Mouse (Mus musculus): ENCODE measurements around the gene Ptbp3. TPM values are rescaled to one million over a fixed set of nuclear protein-coding genes. Genes with fewer than 3 reads are reported as not detected.
"Not testable (repeated sequence)": the region's sequence is repeated elsewhere in the genome, so short reads cannot be mapped to it uniquely, and the experiment has no call there.

The Ptbp3 gene
- total RNA-seq, 4 experiments from 2014 or later = 26.8 to 33.7 (median 29.1) TPM

DNA sequence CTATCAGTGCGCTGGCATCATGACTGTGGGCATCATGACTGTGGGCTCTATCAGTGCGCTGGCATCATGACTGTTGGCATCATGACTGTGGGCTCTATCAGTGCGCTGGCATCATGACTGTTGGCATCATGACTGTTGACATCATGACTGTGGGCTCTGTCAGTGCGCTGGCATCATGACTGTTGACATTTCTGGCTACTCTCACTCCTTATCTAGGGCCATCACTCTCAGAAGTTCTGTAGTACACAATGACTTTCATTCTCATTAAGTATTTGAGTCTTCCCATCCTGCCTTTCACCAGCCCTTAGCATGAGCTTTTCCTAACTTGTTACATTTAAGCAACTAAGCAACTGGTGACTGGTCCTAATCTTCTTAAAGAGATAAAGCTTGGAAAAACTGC, 8.2 kb upstream of the Ptbp3 start:
- not testable (repeated sequence) for DNase-seq (ENCODE audit: low spot score in 2 of 2)

- no peak for DNase-seq (ENCODE audit: low spot score in 2 of 2)
These were observed 6.0 kb upstream of the Ptbp3 start for GRCm38 (mm10) chr4:59555177-59555576.

DNA sequence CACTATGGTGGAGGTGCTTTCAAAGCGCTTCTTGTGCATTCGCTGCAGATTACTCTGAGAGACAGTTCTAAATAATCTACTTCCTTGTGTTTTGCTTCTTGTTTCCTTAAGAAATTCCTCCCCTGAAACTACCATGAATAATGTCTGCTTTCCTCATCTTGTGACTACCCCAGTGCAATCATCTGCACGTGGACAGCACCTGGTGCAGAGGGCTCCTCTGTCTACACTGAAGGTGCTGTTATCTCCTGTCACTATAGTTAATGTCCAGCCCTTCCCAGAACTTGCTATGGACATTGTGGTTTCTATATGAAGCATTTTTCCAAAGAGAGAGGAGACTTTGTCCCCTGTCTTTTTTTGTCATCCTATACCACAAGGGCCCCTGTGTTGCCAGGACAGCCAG, 4.4 kb upstream of the Ptbp3 start:
- no peak for DNase-seq (ENCODE audit: low spot score in 2 of 2)

- no peak for DNase-seq (ENCODE audit: low spot score in 2 of 2)
These were observed 3.7 kb upstream of the Ptbp3 start for GRCm38 (mm10) chr4:59552835-59553234.

- no peak for DNase-seq (ENCODE audit: low spot score in 2 of 2)
These were observed 2.7 kb upstream of the Ptbp3 start for GRCm38 (mm10) chr4:59551901-59552300.

GRCm38 (mm10) chr4:59549977-59550560, 905 bp upstream of the Ptbp3 start:
- DNase-seq (ENCODE audit: low spot score in 2 of 2) = no peak

GRCm38 (mm10) chr4:59548560-59549174, 497 bp downstream of the Ptbp3 start:
- peak; percentile 30 to 50 for DNase-seq (ENCODE audit: low spot score in 2 of 2)

DNA sequence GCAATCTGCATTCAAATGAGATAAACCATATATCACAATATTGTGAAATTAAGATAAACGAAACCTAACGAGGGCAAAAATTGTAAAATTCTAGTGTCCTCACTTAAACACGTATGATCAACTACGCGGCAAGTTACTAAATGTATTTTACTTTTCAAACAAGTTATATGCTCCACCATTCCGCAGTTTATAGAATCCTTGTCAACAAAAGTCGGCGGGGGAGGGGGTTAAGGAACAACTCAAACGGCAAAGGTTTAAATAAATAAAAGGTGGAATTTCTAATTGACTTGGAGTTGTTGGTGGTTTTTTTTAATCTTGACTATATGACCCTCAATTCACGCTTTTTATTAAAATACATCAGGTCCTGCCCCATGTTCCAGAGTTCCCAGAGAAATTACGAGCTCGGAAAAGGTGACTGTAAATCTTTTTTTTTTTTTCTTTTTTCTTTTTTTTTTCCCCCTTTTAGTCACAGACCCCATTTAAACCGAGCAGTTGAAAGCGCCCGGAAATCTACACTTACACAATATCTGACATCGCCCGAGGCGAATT, 1.1 kb downstream of the Ptbp3 start:
- no peak for DNase-seq (ENCODE audit: low spot score in 2 of 2)

- DNase-seq (ENCODE audit: low spot score in 2 of 2) = no peak
These were observed 1.9 kb downstream of the Ptbp3 start for GRCm38 (mm10) chr4:59547136-59547889.

- no peak for DNase-seq (ENCODE audit: low spot score in 2 of 2)
These were observed 2.7 kb downstream of the Ptbp3 start for GRCm38 (mm10) chr4:59546285-59547071.

DNA sequence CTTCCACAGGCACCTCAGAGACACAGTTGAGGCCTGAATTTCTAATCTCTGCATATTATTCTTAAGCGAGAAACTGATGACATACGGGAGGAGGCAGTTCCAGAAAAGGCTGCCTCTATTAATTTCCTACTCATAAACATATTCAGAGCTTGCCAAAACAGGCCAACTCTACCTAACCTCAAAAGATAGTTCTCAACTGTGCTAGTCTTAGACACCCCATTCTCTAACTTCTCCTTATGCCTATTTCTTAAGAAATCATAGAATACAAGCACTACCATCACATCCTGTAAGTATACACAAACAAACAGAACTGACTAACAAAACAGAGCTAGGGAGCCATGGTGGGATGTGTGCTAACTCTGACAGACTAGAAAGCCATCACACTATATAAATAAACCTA, 4.5 kb downstream of the Ptbp3 start:
- DNase-seq (ENCODE audit: low spot score in 2 of 2) = no peak

- DNase-seq (ENCODE audit: low spot score in 2 of 2) = no peak
These were observed 6.2 kb downstream of the Ptbp3 start for GRCm38 (mm10) chr4:59543006-59543405.

DNA sequence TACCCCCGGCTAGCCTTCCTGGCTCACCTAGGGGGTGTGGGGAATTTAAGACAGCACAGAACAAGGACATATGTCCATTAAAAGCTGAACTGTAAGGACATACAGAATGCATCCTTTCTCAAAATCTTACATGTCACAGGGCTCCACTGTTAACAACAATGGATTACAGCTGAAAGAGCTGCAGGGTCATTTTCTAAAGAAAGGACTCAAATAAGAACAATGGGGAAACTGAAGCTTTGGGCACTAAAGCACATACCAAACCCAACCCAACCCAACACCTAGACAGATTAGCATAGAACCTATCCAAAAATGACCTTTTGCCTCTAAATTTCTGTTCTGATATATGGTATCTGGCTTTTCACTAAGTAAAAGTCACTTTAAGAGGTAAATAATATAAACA, 12.9 kb downstream of the Ptbp3 start:
- DNase-seq (ENCODE audit: low spot score in 2 of 2) = no peak

DNA sequence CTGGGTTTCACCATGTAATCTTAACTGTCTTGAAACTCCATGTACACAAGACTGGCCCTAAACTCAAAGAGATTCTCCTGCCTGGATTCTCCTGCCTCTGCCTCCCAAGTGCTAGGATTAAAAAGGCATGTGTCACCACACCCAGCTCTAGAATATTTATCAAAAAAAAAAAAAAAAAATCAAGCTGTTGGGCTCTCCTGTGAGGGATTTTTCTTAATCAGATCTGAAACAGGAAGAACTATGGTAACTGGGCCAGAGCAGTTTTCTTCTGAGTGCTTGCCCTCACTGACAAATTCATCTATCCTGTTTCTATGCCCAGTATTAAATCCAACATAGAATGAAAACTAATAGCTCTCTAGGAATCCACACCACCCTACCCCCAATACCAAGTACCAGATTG, 13.5 kb downstream of the Ptbp3 start:
- DNase-seq (ENCODE audit: low spot score in 2 of 2) = no peak

DNA sequence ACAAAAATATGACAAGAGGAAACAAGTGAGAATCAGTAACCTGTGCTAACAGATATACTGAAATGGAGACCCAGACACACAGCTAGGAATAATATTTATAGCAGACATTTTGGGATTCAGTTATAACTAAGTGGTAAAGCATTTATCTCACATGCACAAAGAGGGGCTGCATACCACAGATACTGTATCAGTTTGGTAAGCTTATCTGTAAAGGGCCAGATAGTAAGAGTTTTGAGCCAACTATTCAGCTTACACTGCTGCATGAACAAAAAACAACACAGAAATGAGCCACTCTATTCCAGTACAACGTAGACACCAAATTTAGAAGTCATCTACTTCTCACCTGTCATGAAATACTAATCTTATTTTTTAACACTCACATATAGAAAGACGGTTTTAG, 15.9 kb downstream of the Ptbp3 start:
- DNase-seq (ENCODE audit: low spot score in 2 of 2) = no peak

GRCm38 (mm10) chr4:59531172-59531571, 18.0 kb downstream of the Ptbp3 start:
- DNase-seq (ENCODE audit: low spot score in 2 of 2) = no peak

GRCm38 (mm10) chr4:59527470-59527869, 21.7 kb downstream of the Ptbp3 start:
- DNase-seq (ENCODE audit: low spot score in 2 of 2) = no peak

DNA sequence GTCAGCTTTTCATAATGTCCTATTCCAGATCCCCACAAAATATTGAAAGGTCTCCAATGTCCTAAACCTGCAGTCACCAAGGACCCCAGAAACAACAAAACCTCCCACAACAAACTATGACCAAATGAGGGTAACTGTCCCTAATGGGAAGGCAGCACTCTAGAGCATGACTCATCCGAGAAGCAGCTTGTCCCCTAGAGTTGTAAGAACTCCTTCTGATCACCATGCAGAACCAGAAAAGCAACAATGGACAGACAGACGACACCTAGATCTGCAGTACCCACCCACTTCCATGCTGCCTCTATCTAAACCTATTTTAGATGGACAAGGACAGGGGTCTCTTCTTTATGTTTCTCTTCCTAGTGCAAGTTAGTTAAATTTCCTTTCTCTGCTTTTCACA, 22.4 kb downstream of the Ptbp3 start:
- no peak for DNase-seq (ENCODE audit: low spot score in 2 of 2)

GRCm38 (mm10) chr4:59524875-59525274, 24.3 kb downstream of the Ptbp3 start:
- DNase-seq (ENCODE audit: low spot score in 2 of 2) = no peak

DNA sequence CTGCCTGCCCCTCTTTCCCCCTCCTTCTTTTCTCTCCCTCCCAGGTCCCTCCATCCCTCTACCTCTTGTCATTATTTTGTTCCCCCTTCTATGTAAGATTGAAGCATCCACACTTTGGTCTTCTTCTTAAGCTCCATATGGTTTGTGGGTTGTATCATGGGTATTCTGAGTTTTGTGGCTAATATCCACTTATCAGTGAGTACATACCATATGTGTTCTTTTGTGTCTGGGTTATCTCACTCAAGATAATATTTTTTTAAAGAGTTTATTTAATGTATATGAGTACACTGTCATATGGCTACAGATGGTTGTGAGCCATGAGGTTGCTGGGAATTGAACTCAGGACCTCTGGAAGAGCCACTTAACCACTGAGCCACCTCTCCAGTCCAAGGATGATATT, 38.8 kb downstream of the Ptbp3 start:
- no peak for DNase-seq (ENCODE audit: low spot score in 2 of 2)

- DNase-seq (ENCODE audit: low spot score in 2 of 2) = no peak
These were observed 39.6 kb downstream of the Ptbp3 start for GRCm38 (mm10) chr4:59509558-59509957.

DNA sequence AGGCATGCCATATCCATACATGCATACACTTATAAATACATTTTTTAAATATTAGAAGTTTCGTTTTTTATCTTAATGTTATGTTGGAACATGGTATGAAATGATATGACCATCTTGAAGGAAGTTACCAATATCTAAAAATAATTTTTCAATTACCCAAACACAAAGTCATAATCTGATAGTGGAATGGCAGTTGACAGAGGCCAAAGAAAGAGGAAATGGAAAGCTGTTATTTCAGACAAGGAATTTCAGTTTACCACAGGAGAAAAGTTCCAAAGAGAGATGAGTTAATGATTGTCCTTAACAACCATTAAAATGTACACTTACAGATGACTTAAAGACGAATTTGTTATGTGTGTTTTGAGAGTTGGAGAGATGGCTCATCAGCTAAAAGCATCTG, 41.4 kb downstream of the Ptbp3 start:
- DNase-seq (ENCODE audit: low spot score in 2 of 2) = no peak

All from left cerebral cortex, adult 8-10 months (tissue).